Mouse (Mus musculus): ENCODE data around the gene Slc39a1. TPM values are rescaled to one million over a fixed set of nuclear protein-coding genes. Genes with fewer than 3 reads are reported as not detected.
"Not testable (repeated sequence)": the region's sequence is repeated elsewhere in the genome, so short reads cannot be mapped to it uniquely, and the experiment has no call there.

Gene Slc39a1
- polyA plus RNA-seq, 1 experiment, result 82.1 TPM

- H3K4me3 ChIP-seq (ENCODE audit: insufficient read depth, poor library complexity, severe bottlenecking), result no peak overlapping the region
- TF ChIP-seq CEBPB (IDR thresholded peaks at IDR 0.05; ENCODE audit: low read depth) (no peak), USF1 (IDR thresholded peaks at IDR 0.05; ENCODE audit: low read depth) (no peak), MYOD1 (IDR thresholded peaks at IDR 0.05; ENCODE audit: control insufficient read depth, insufficient read length, low read depth) (no peak), MYOG (IDR thresholded peaks at IDR 0.05; ENCODE audit: control insufficient read depth, extremely low read depth, insufficient read length) (no peak), CTCF (IDR thresholded peaks at IDR 0.05; ENCODE audit: control insufficient read depth, insufficient read depth, insufficient read length) (no peak)
- no peaks in the 10 kb centered on the region for H3K79me3 ChIP-seq (ENCODE audit: low read depth)
- H3ac ChIP-seq (ENCODE audit: control insufficient read depth, insufficient read length, low read depth), result no peak overlapping the region
- H3K27me3 ChIP-seq (ENCODE audit: control insufficient read depth, insufficient read depth, insufficient read length), result no peaks in the 10 kb centered on the region
- H3K79me2 ChIP-seq (ENCODE audit: control insufficient read depth, insufficient read depth), result no peaks in the 10 kb centered on the region
- H3K36me3 ChIP-seq (ENCODE audit: control insufficient read depth, insufficient read depth), result no peaks in the 10 kb centered on the region
Measured at GRCm38 (mm10) chr3:90279216-90279615, 31.2 kb downstream of the Slc39a1 start.

- Histone ChIP-seq H3K79me2 (ENCODE audit: control insufficient read depth, insufficient read depth) (no peaks in the 10 kb centered on the region), H3K4me3 (ENCODE audit: insufficient read depth, poor library complexity, severe bottlenecking) (no peak overlapping the region), H3K79me3 (ENCODE audit: low read depth) (no peaks in the 10 kb centered on the region), H3K27me3 (ENCODE audit: control insufficient read depth, insufficient read depth, insufficient read length) (no peaks in the 10 kb centered on the region), H3K36me3 (ENCODE audit: control insufficient read depth, insufficient read depth) (no peaks in the 10 kb centered on the region), H3ac (ENCODE audit: control insufficient read depth, insufficient read length, low read depth) (no peak overlapping the region)
- TF ChIP-seq CEBPB (IDR thresholded peaks at IDR 0.05; ENCODE audit: low read depth) (no peak), USF1 (IDR thresholded peaks at IDR 0.05; ENCODE audit: low read depth) (no peak), MYOG (IDR thresholded peaks at IDR 0.05; ENCODE audit: control insufficient read depth, extremely low read depth, insufficient read length) (no peak), MAX (IDR thresholded peaks at IDR 0.05) (no peak), CTCF (IDR thresholded peaks at IDR 0.05; ENCODE audit: control insufficient read depth, insufficient read depth, insufficient read length) (no peak), FOSL1 (IDR thresholded peaks at IDR 0.05; ENCODE audit: insufficient read depth, low read length, poor library complexity, severe bottlenecking) (no peak), MYOD1 (IDR thresholded peaks at IDR 0.05; ENCODE audit: control insufficient read depth, insufficient read length, low read depth) (no peak)
Measured at GRCm38 (mm10) chr3:90279743-90280142, 31.8 kb downstream of the Slc39a1 start.

- no peaks in the 10 kb centered on the region for H3K36me3 ChIP-seq (ENCODE audit: control insufficient read depth, insufficient read depth)
- H3ac ChIP-seq (ENCODE audit: control insufficient read depth, insufficient read length, low read depth), result no peak overlapping the region
- H3K79me3 ChIP-seq (ENCODE audit: low read depth), result no peaks in the 10 kb centered on the region
- no peaks in the 10 kb centered on the region for H3K79me2 ChIP-seq (ENCODE audit: control insufficient read depth, insufficient read depth)
- H3K27me3 ChIP-seq (ENCODE audit: control insufficient read depth, insufficient read depth, insufficient read length), result no peaks in the 10 kb centered on the region
- TF ChIP-seq CTCF (IDR thresholded peaks at IDR 0.05; ENCODE audit: control insufficient read depth, insufficient read depth, insufficient read length) (no peak), MYOD1 (IDR thresholded peaks at IDR 0.05; ENCODE audit: control insufficient read depth, insufficient read length, low read depth) (no peak), CEBPB (IDR thresholded peaks at IDR 0.05; ENCODE audit: low read depth) (no peak), USF1 (IDR thresholded peaks at IDR 0.05; ENCODE audit: low read depth) (no peak), MYOG (IDR thresholded peaks at IDR 0.05; ENCODE audit: control insufficient read depth, extremely low read depth, insufficient read length) (no peak), MAX (IDR thresholded peaks at IDR 0.05) (no peak)
- no peak overlapping the region for H3K4me3 ChIP-seq (ENCODE audit: insufficient read depth, poor library complexity, severe bottlenecking)
Measured at GRCm38 (mm10) chr3:90280708-90281107, 32.7 kb downstream of the Slc39a1 start.

GRCm38 (mm10) chr3:90284150-90284549 lies 36.2 kb downstream of the Slc39a1 start:
- H3ac ChIP-seq (ENCODE audit: control insufficient read depth, insufficient read length, low read depth), result no peak overlapping the region
- TF ChIP-seq USF1 (IDR thresholded peaks at IDR 0.05; ENCODE audit: low read depth) (no peak), MYOD1 (IDR thresholded peaks at IDR 0.05; ENCODE audit: control insufficient read depth, insufficient read length, low read depth) (no peak)
- H3K36me3 ChIP-seq (ENCODE audit: control insufficient read depth, insufficient read depth), result no peaks in the 10 kb centered on the region
- H3K4me3 ChIP-seq (ENCODE audit: insufficient read depth, poor library complexity, severe bottlenecking), result no peak overlapping the region
- H3K27me3 ChIP-seq (ENCODE audit: control insufficient read depth, insufficient read depth, insufficient read length), result no peaks in the 10 kb centered on the region
- no peaks in the 10 kb centered on the region for H3K79me2 ChIP-seq (ENCODE audit: control insufficient read depth, insufficient read depth)
- H3K79me3 ChIP-seq (ENCODE audit: low read depth), result no peaks in the 10 kb centered on the region

- H3K4me3 ChIP-seq (ENCODE audit: insufficient read depth, poor library complexity, severe bottlenecking); H3K79me3 ChIP-seq (ENCODE audit: low read depth); H3ac ChIP-seq (ENCODE audit: control insufficient read depth, insufficient read length, low read depth); H3K27me3 ChIP-seq (ENCODE audit: control insufficient read depth, insufficient read depth, insufficient read length); H3K36me3 ChIP-seq (ENCODE audit: control insufficient read depth, insufficient read depth): not testable (repeated sequence)
- peaks cover 13% of the 10 kb centered on the region for H3K79me2 ChIP-seq (ENCODE audit: control insufficient read depth, insufficient read depth)
Measured at GRCm38 (mm10) chr3:90289403-90289802, 41.4 kb downstream of the Slc39a1 start.

- Histone ChIP-seq H3ac (ENCODE audit: control insufficient read depth, insufficient read length, low read depth) (no peak overlapping the region), H3K79me3 (ENCODE audit: low read depth) (peaks cover 20% of the 10 kb centered on the region), H3K36me3 (ENCODE audit: control insufficient read depth, insufficient read depth) (no peaks in the 10 kb centered on the region), H3K79me2 (ENCODE audit: control insufficient read depth, insufficient read depth) (peaks cover 25% of the 10 kb centered on the region), H3K27me3 (ENCODE audit: control insufficient read depth, insufficient read depth, insufficient read length) (no peaks in the 10 kb centered on the region), H3K4me3 (ENCODE audit: insufficient read depth, poor library complexity, severe bottlenecking) (no peak overlapping the region)
- TF ChIP-seq CEBPB (IDR thresholded peaks at IDR 0.05; ENCODE audit: low read depth) (no peak), MYOG (IDR thresholded peaks at IDR 0.05; ENCODE audit: control insufficient read depth, extremely low read depth, insufficient read length) (no peak), FOSL1 (IDR thresholded peaks at IDR 0.05; ENCODE audit: insufficient read depth, low read length, poor library complexity, severe bottlenecking) (no peak), USF1 (IDR thresholded peaks at IDR 0.05; ENCODE audit: low read depth) (no peak), MAX (IDR thresholded peaks at IDR 0.05) (no peak), CTCF (IDR thresholded peaks at IDR 0.05; ENCODE audit: control insufficient read depth, insufficient read depth, insufficient read length) (no peak), MYOD1 (IDR thresholded peaks at IDR 0.05; ENCODE audit: control insufficient read depth, insufficient read length, low read depth) (no peak)
Measured at GRCm38 (mm10) chr3:90290602-90291001, 42.6 kb downstream of the Slc39a1 start.
